Mouse (Mus musculus) hindbrain, embryonic 12.5 days (tissue): ENCODE results near the gene Irak4. TPM values are rescaled to one million over a fixed set of nuclear protein-coding genes. Genes with fewer than 3 reads are reported as not detected.

Experiments used
- ATAC-seq: fragments of 200-750 bp; cut with Nextera tagmentation; 2 replicates; pipeline ENCODE4 v1.8.0; 2017; ENCODE audit warnings: moderate TSS enrichment; ENCODE audit not compliant: low FRiP score
- H3K27ac ChIP-seq: fragments of 300-500 bp; sonication (generic); 2 replicates; pipeline ENCODE4 v1.5.1; 2016; ENCODE audit warnings: mild to moderate bottlenecking
- H3K27me3 ChIP-seq: fragments of 300-500 bp; sonication (generic); 2 replicates; pipeline ENCODE4 v1.6.1; 2016; ENCODE audit warnings: mild to moderate bottlenecking
- H3K36me3 ChIP-seq: fragments of 300-500 bp; sonication (generic); 2 replicates; pipeline ENCODE4 v1.6.1; 2016; ENCODE audit warnings: mild to moderate bottlenecking
- H3K4me1 ChIP-seq: fragments of 300-500 bp; sonication (generic); 2 replicates; pipeline ENCODE4 v1.6.1; 2016
- H3K4me2 ChIP-seq: fragments of 300-500 bp; sonication (generic); replicated peaks from 2 replicates; pipeline ENCODE4 v1.6.1; 2016; ENCODE audit warnings: mild to moderate bottlenecking
- H3K4me3 ChIP-seq: fragments of 300-500 bp; sonication (generic); 2 replicates; pipeline ENCODE4 v1.5.1; 2016; ENCODE audit warnings: mild to moderate bottlenecking
- H3K9ac ChIP-seq: fragments of 300-500 bp; sonication (generic); 2 replicates; pipeline ENCODE4 v1.6.1; 2016; ENCODE audit warnings: mild to moderate bottlenecking, moderate library complexity
- H3K9me3 ChIP-seq: fragments of 300-500 bp; sonication (generic); replicated peaks from 2 replicates; pipeline ENCODE4 v1.6.1; 2016; ENCODE audit warnings: mild to moderate bottlenecking
- WGBS: fragments of 180-500 bp; shearing (Covaris S2); methylation state at CpG from one replicate; pipeline ENCODE4 v1.1.7; 2016; 5-methylcytosine and 5-hydroxymethylcytosine counted together
- polyA plus RNA-seq: library from polyadenylated mRNA; unstranded; fragments of >200 nt; fragmentation: Nextera tagmentation; extraction: Ambion mirVana; gene quantifications from 2 replicates; pipeline ENCODE4 v1.2.1, GENCODE M21; 2016

Gene Irak4
- polyA plus RNA-seq = 3.8 and 3.9 TPM in 2 replicates

DNA sequence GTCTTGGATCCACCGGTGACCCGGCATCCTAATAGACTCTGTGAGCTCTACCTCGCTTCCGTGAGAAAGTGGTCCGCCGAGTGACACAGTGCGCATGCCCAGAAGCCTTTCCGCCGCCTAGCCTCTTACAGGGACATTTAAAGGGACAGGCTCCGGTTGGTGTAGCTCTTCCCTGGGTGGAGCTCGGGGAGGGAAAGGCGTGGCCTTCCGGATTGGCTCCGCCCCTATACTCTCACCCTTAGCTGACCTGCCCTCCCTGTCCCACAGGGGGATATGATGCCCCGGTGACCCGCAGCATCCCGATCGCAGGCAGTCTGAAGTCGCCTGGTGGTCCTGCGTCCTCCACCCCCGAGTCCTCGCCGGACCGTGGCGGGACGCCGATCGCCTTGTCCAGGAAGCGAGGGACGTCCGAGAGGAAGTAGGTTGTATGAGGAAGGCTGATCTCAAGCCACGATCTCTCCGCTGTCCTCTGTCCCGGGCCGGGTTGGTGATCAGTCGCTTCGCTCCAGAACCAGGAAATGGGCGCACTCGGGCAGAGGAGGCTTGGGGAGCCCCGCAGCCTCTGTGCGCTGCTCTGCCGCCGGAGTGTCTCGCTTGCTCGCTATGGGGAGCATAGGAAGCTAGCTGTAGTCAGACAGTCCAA is at the start of gene Irak4, which contains the start of gene Pus7l:
Gene Irak4 (plus strand): TSS at position 235 of the 643 bp plus-strand sequence.
Gene Pus7l (minus strand): TSS at position 139 of the 643 bp plus-strand sequence.
- H3K27me3 ChIP-seq = no peaks in the 10 kb centered on the region
- ATAC-seq = peak; percentile 99
- peak within 1 kb of the TSS; percentile 72 for H3K4me3 ChIP-seq
- WGBS = under 1% methylated on average over 45 of the region's 45 CpGs
- no peaks in the 10 kb centered on the region for H3K36me3 ChIP-seq
- H3K4me2 ChIP-seq = peak within 1 kb of the TSS; percentile 80
- peak within 1 kb of the TSS; percentile 68 for H3K9ac ChIP-seq
- no peaks in the 10 kb centered on the region for H3K9me3 ChIP-seq
- H3K27ac ChIP-seq = peak within 1 kb of the TSS; percentile 53
- H3K4me1 ChIP-seq = peaks cover 3% of the 10 kb centered on the region

- Histone ChIP-seq H3K4me2 (no peak overlapping the region), H3K27me3 (no peaks in the 10 kb centered on the region), H3K4me3 (no peak overlapping the region), H3K36me3 (no peaks in the 10 kb centered on the region), H3K9ac (no peak overlapping the region), H3K9me3 (no peaks in the 10 kb centered on the region; the same call in 1 of the 2 replicates), H3K27ac (no peak overlapping the region), H3K4me1 (no peaks in the 10 kb centered on the region)
- no peak for ATAC-seq
- 100% methylated on average over 1 of the region's 1 CpGs for WGBS
Measured at GRCm38 (mm10) chr15:94494445-94494844, 49.0 kb upstream of the Irak4 start.

DNA sequence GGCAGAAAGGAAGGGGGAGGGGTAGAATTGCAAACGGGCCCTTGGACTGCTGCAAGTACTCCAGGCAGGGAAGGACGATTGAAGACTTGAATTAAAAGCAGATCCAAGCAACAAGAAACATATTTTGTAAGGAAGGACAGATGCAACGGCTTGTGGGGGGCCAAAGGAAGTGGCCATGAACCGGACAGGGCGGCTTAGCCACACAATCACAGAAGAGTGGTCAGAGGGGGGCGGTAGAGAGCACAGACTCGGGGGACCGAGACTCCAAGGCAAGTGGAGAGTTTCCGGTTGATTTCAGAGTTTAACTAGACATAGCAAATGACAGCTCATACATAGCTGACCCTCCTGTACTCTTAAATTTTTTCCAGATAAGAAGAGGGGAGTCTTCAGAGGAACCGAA is 47.5 kb upstream of the Irak4 start:
- Histone ChIP-seq H3K27me3 (no peaks in the 10 kb centered on the region), H3K9me3 (no peaks in the 10 kb centered on the region; the same call in 1 of the 2 replicates), H3K36me3 (no peaks in the 10 kb centered on the region), H3K4me1 (no peaks in the 10 kb centered on the region), H3K9ac (no peak overlapping the region), H3K4me2 (no peak overlapping the region), H3K4me3 (no peak overlapping the region), H3K27ac (no peak overlapping the region)
- ATAC-seq = no peak
- 68% methylated on average over 10 of the region's 10 CpGs for WGBS

- no peak overlapping the region for H3K4me3 ChIP-seq
- H3K9me3 ChIP-seq = no peaks in the 10 kb centered on the region; the same call in 1 of the 2 replicates
- WGBS = 86% methylated on average over 1 of the region's 1 CpGs
- H3K27me3 ChIP-seq = no peaks in the 10 kb centered on the region
- no peak overlapping the region for H3K4me2 ChIP-seq
- no peaks in the 10 kb centered on the region for H3K36me3 ChIP-seq
- H3K4me1 ChIP-seq = peaks cover 4% of the 10 kb centered on the region
- no peak overlapping the region for H3K9ac ChIP-seq
- no peak overlapping the region for H3K27ac ChIP-seq
- no peak for ATAC-seq
Measured at GRCm38 (mm10) chr15:94499260-94499659, 44.2 kb upstream of the Irak4 start.

GRCm38 (mm10) chr15:94503451-94504215 is 39.8 kb upstream of the Irak4 start:
- no peak for ATAC-seq
- Histone ChIP-seq H3K27ac (no peak overlapping the region), H3K36me3 (no peaks in the 10 kb centered on the region), H3K27me3 (no peaks in the 10 kb centered on the region), H3K9ac (no peak overlapping the region), H3K4me2 (no peak overlapping the region), H3K4me3 (no peak overlapping the region), H3K9me3 (no peaks in the 10 kb centered on the region), H3K4me1 (peaks cover 7% of the 10 kb centered on the region)
- 69% methylated on average over 12 of the region's 12 CpGs for WGBS

DNA sequence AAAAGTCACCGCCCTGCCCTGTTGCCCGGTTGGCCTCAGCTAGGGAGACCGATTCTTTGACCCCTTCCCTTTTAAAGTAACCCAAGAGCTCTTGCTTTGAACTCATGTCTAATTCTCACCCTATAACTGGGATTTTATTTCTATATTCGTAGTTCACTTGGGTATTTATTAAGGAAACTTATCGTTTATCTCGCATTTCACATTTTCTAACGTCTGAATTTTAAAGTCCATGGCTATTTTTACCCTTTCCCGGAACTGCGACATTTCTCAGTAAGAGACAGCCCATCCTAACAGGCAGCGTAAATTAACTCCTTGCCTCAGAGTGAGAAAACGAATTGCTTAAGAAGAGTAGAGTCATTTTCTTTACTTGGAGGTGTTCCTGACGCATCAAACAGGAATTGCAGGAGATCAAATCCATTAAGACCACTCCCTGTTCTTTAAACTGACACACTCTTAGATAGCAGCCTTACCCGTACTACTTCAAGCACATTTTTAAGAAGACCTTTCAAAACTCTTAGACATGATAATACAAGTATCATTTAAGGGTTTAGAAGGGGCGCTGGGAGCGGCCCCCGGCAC is 25.4 kb upstream of the Irak4 start:
- H3K9ac ChIP-seq = no peak overlapping the region
- H3K4me1 ChIP-seq = no peaks in the 10 kb centered on the region
- H3K4me2 ChIP-seq = no peak overlapping the region
- no peak overlapping the region for H3K4me3 ChIP-seq
- H3K36me3 ChIP-seq = 0 out of 2 replicates have a peak, but pooled peaks cover under 1% of the 10 kb centered on the region
- 0 out of 2 replicates have a peak, but pooled peaks cover 5% of the 10 kb centered on the region for H3K9me3 ChIP-seq
- no peak overlapping the region for H3K27ac ChIP-seq
- no peaks in the 10 kb centered on the region for H3K27me3 ChIP-seq
- no peak for ATAC-seq
- 79% methylated on average over 16 of the region's 16 CpGs for WGBS

- no peaks in the 10 kb centered on the region for H3K27me3 ChIP-seq
- ATAC-seq = no peak
- H3K4me3 ChIP-seq = no peak overlapping the region
- 0 out of 2 replicates have a peak, but pooled peaks cover 5% of the 10 kb centered on the region for H3K9me3 ChIP-seq
- WGBS = 55% methylated on average over 9 of the region's 9 CpGs
- 0 out of 2 replicates have a peak, but pooled peaks cover 4% of the 10 kb centered on the region for H3K36me3 ChIP-seq
- no peak overlapping the region for H3K9ac ChIP-seq
- H3K4me2 ChIP-seq = no peak overlapping the region
- H3K4me1 ChIP-seq = no peaks in the 10 kb centered on the region
- no peak overlapping the region for H3K27ac ChIP-seq
Measured at GRCm38 (mm10) chr15:94520205-94520900, 23.1 kb upstream of the Irak4 start.

- no peak for ATAC-seq
- H3K4me3 ChIP-seq = no peak overlapping the region
- 0 out of 2 replicates have a peak, but pooled peaks cover 5% of the 10 kb centered on the region for H3K9me3 ChIP-seq
- no peak overlapping the region for H3K4me2 ChIP-seq
- WGBS = 77% methylated on average over 5 of the region's 5 CpGs
- H3K27ac ChIP-seq = no peak overlapping the region
- no peaks in the 10 kb centered on the region for H3K27me3 ChIP-seq
- H3K9ac ChIP-seq = no peak overlapping the region
- H3K36me3 ChIP-seq = 0 out of 2 replicates have a peak, but pooled peaks cover 4% of the 10 kb centered on the region
- no peaks in the 10 kb centered on the region for H3K4me1 ChIP-seq
Measured at GRCm38 (mm10) chr15:94520959-94521358, 22.5 kb upstream of the Irak4 start.

GRCm38 (mm10) chr15:94523251-94523650 is 20.2 kb upstream of the Irak4 start:
- ATAC-seq = no peak
- 89% methylated on average over 28 of the region's 28 CpGs for WGBS
- Histone ChIP-seq H3K4me3 (no peak overlapping the region), H3K27me3 (no peaks in the 10 kb centered on the region), H3K36me3 (peaks cover 13% of the 10 kb centered on the region; the same call in 1 of the 2 replicates), H3K9me3 (0 out of 2 replicates have a peak, but pooled peaks cover 5% of the 10 kb centered on the region), H3K27ac (no peak overlapping the region), H3K4me1 (no peaks in the 10 kb centered on the region), H3K4me2 (no peak overlapping the region), H3K9ac (no peak overlapping the region)

GRCm38 (mm10) chr15:94524956-94525355 is 18.5 kb upstream of the Irak4 start:
- Histone ChIP-seq H3K4me2 (no peak overlapping the region), H3K27ac (no peak overlapping the region), H3K4me1 (no peaks in the 10 kb centered on the region), H3K9ac (no peak overlapping the region), H3K36me3 (peaks cover 13% of the 10 kb centered on the region; the same call in 1 of the 2 replicates), H3K27me3 (no peaks in the 10 kb centered on the region), H3K4me3 (no peak overlapping the region), H3K9me3 (no peaks in the 10 kb centered on the region)
- 89% methylated on average over 12 of the region's 12 CpGs for WGBS
- ATAC-seq = no peak

DNA sequence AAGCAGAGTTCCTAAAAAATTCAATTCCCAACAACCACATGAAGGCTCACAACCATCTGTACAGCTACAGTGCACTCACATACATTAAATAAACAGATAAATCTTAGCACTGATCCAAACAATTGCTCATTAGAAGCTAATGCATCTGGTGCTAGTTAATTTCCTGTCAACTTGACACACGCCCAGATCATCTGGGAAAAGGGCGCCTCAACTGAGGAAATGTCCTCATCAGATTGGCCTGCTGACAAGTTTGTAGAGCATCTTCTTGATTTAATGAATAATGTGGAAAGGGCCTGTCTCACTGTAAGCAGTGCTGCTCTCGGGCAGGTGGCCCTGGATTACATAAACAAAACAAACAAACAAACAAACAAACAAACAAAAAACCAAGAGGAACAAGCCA is 12.9 kb upstream of the Irak4 start:
- ATAC-seq = no peak
- 86% methylated on average over 3 of the region's 3 CpGs for WGBS
- Histone ChIP-seq H3K4me3 (no peak overlapping the region), H3K9ac (no peak overlapping the region), H3K9me3 (no peaks in the 10 kb centered on the region), H3K4me1 (no peaks in the 10 kb centered on the region), H3K36me3 (peaks cover 16% of the 10 kb centered on the region; the same call in 1 of the 2 replicates), H3K27me3 (no peaks in the 10 kb centered on the region), H3K4me2 (no peak overlapping the region), H3K27ac (no peak overlapping the region)

DNA sequence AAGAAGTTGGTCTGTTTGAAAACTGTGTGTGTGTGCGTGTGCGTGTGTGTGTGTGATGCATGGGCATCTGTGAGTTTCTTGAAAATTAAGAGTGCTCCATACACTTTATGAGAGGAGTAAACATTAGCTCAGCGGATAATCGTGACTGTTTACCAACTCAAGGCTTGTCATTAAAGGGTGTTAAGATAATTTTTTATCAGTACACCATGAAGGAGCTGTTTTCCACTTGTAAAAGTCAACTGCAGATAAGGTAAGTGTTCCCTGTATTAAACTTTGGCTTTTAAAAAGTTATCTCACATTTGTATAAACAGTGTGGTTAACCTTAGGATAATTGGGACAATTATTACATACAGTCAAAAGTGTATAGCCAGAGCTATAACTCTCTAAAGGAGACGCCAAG is 11.1 kb upstream of the Irak4 start:
- Histone ChIP-seq H3K27ac (no peak overlapping the region), H3K4me2 (no peak overlapping the region), H3K4me1 (no peaks in the 10 kb centered on the region), H3K27me3 (no peaks in the 10 kb centered on the region), H3K4me3 (no peak overlapping the region), H3K36me3 (peaks cover 12% of the 10 kb centered on the region; the same call in 1 of the 2 replicates), H3K9me3 (no peaks in the 10 kb centered on the region), H3K9ac (no peak overlapping the region)
- no peak for ATAC-seq
- 92% methylated on average over 5 of the region's 5 CpGs for WGBS
